28 mouse cellular contexts compared by ENCODE assay signal in genomic region chr8:83521310-83521709, GRCm38 (mm10). TPM values are rescaled to one million over a fixed set of nuclear protein-coding genes. Genes with fewer than 3 reads are reported as not detected.
"Had no signal": no experiment of that assay in that cellular context is flagged by ENCODE, and none has a peak within 500 bp of the region (broad histone marks: within the 10 kb centered on the region; RNA-seq: fewer than 3 reads in every experiment).

No protein-coding gene starts in this region.

- H3K36me3 ChIP-seq: heart, embryonic 13.5 days; heart, embryonic 15.5 days; hindbrain, embryonic 13.5 days; hindbrain, embryonic 15.5 days; limb, embryonic 10.5 days; limb, embryonic 12.5 days had no signal

- DNase-seq: gastrocnemius, postnatal 14 days; gastrocnemius, postnatal 36 days; heart, adult 11 months; heart, adult 2 months; heart, postnatal 14 days; heart, postnatal 36 days; kidney, adult 11 months; kidney, adult 8-10 months; kidney, postnatal 10 days; kidney, postnatal 25 days; kidney, postnatal 4 days had no signal

- H3K9ac ChIP-seq: heart, embryonic 13.5 days; heart, embryonic 15.5 days; hindbrain, embryonic 13.5 days; hindbrain, embryonic 15.5 days; limb, embryonic 12.5 days had no signal

- H3K27me3 ChIP-seq: heart, embryonic 13.5 days; heart, embryonic 15.5 days; hindbrain, embryonic 13.5 days; hindbrain, embryonic 15.5 days; limb, embryonic 12.5 days had no signal

- H3K9me3 ChIP-seq: heart, embryonic 15.5 days; hindbrain, embryonic 15.5 days; limb, embryonic 10.5 days had no signal

- H3K27ac ChIP-seq: heart, adult 2 months; heart, embryonic 13.5 days; heart, embryonic 15.5 days; hindbrain, embryonic 13.5 days; hindbrain, embryonic 15.5 days; hindbrain, postnatal 0 days; layer of hippocampus, adult 2 months; left cerebral cortex, adult 2 months; limb, embryonic 10.5 days; limb, embryonic 12.5 days had no signal

- H3K4me1 ChIP-seq: heart, embryonic 13.5 days; heart, embryonic 15.5 days; hindbrain, embryonic 13.5 days; hindbrain, embryonic 15.5 days; limb, embryonic 10.5 days; limb, embryonic 12.5 days had no signal

- ATAC-seq: hindbrain, postnatal 0 days; intestine, embryonic 16.5 days had no signal

- H3K4me2 ChIP-seq: heart, embryonic 11.5 days; heart, embryonic 13.5 days; heart, embryonic 15.5 days; hindbrain, embryonic 13.5 days; hindbrain, embryonic 15.5 days; limb, embryonic 12.5 days had no signal

- H3K4me3 ChIP-seq: heart, adult 2 months; heart, embryonic 13.5 days; heart, embryonic 15.5 days; hindbrain, embryonic 13.5 days; hindbrain, embryonic 15.5 days; layer of hippocampus, adult 2 months; left cerebral cortex, adult 2 months; limb, embryonic 10.5 days; limb, embryonic 12.5 days had no signal

RNA-seq across cellular contexts. Expression of gene Olfr370, which starts 14.3 kb away (rescaled TPM):
- polyA plus RNA-seq: gonadal fat pad, adult 2 months; heart, adult 2 months; heart, embryonic 11.5 days; heart, embryonic 13.5 days; heart, embryonic 15.5 days; heart, postnatal 0 days; hindbrain, postnatal 0 days; intestine, embryonic 14.5 days; intestine, embryonic 16.5 days; kidney, embryonic 14.5 days; kidney, embryonic 16.5 days; limb, embryonic 10.5 days; limb, embryonic 12.5 days; limb, embryonic 14.5 days had no signal
